Mouse (Mus musculus) mammary gland, adult 2 months (tissue): ENCODE results near the gene Ubac2. TPM values are rescaled to one million over a fixed set of nuclear protein-coding genes. Genes with fewer than 3 reads are reported as not detected.

Experiments used
- polyA plus RNA-seq: library from polyadenylated mRNA; depleted of rRNA; stranded (reverse); fragments of >200 nt; gene quantifications from 2 replicates; pipeline ENCODE4 v1.2.3, GENCODE M21; 2012; ENCODE audit warnings: low replicate concordance; rRNA removed

Ubac2 gene
- 54.6 and 61.3 TPM in 2 replicates for polyA plus RNA-seq

DNA sequence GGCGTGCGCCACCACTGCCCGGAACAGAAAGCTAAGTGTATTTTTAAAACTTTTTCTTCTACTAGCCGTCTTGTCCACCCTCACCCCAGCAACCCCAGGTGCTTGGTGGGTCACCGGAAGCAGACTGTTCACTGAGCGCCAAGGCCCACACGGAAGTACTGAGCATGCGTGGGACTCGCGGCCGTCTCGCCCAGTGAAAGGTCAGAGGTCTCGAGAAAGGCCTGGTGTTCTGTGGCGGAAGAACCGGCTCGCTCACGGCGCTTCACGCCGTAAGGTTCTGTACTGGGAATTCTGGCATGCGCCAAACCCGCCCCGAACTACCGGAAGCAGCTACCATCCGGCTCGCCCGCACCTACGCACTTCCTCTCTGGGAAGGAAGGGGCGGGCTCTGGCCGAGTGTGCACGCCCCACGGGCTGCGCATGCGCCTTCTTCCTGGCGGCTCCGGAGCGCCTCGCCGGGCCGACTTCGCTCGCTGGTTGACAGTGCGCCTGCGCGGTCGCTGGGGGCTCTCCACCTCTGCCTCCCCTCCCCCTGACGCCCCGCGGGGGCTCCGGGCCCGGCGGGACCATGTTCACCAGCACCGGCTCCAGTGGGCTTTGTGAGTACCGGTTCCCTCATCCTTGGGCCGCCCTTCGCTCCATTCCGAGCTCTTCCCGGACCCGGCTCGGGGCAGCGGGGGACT, at the start of gene Ubac2:
TSS of gene Ubac2 (plus strand) at position 445 of the 683 bp plus-strand sequence.

DNA sequence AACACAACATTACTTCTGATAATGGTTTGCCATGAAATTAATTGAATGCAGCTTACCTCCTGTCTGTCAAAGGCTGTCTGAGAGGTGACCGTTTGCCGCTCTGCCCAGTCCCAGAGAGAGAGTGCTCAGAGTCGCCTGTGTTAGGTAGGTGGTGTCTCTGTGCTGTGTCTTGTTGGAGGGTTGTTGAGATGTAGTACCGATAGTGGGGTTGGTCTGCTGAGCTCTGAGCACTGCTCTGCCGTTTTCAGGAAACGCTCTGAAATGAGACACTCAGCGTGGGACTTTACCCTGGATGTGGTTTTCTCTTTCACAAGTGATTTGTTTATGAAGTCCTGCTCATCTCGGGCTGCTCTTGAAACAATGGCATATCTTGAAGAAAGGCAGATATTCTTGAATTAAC, 37.2 kb downstream of the Ubac2 start, which contains the start of gene Gpr18:
TSS of gene Gpr18 (minus strand) at position 161 of the 400 bp plus-strand sequence.

DNA sequence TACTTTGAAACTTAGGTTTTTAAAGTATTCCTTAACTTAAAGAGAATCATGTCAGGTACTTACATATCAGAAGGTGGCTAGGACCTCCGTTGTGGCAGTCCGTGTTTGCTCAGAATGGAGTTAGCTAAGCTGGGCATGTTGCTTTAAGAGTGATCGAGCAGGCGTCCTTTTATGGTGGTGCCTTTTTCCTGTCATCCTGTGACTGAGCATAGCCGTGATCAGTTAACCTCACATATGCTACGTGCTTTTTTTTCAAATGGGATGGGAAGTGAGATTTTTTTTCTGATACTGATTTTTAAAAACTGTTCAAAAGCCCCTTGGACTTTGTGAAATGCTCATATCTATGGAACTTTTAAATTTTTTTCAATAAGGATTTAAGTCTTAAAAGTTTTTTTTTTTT, 86.6 kb downstream of the Ubac2 start, which contains the start of gene Gpr183:
TSS of gene Gpr183 (minus strand) at position 206 of the 400 bp plus-strand sequence.

DNA sequence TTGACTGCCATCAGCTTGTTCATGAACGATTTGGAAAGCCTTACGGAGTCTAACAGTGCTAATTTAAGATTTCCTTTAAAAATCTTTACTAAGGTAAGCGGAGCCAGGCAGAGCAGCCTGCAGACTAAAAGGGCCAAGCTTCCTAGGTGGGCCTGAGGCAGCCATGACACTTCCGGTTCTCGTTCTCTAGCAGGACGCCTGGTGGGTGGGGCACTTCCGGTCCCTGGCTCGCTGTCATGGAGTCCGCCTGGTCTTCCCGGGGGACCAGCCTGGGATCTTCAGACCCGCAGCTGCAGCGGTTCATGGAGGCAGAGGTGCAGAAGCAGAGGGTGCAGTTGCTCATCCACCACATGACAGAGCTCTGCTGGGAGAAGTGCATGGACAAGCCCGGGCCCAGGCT, 156.0 kb downstream of the Ubac2 start, which contains the start of gene Timm8a2:
TSS of gene Timm8a2 (plus strand) at position 224 of the 400 bp plus-strand sequence.

Other genes starting within 250 kb of the Ubac2 start
- 20.4 and 33.5 TPM in 2 replicates for gene Dock9, start 80.8 kb upstream of the Ubac2 start, polyA plus RNA-seq
- 40.9 and 46.8 TPM in 2 replicates for gene Gpr18, start 37.2 kb downstream of the Ubac2 start, polyA plus RNA-seq
- 10.6 and 14.9 TPM in 2 replicates for gene Gpr183, start 86.6 kb downstream of the Ubac2 start, polyA plus RNA-seq
- gene Timm8a2, start 156.1 kb downstream of the Ubac2 start, polyA plus RNA-seq = 0.30 and 0.36 TPM in 2 replicates
- 109 and 321 TPM in 2 replicates for gene Tm9sf2, start 228.4 kb downstream of the Ubac2 start, polyA plus RNA-seq